17 mouse cellular contexts compared by ENCODE assay signal in the genomic region with DNA sequence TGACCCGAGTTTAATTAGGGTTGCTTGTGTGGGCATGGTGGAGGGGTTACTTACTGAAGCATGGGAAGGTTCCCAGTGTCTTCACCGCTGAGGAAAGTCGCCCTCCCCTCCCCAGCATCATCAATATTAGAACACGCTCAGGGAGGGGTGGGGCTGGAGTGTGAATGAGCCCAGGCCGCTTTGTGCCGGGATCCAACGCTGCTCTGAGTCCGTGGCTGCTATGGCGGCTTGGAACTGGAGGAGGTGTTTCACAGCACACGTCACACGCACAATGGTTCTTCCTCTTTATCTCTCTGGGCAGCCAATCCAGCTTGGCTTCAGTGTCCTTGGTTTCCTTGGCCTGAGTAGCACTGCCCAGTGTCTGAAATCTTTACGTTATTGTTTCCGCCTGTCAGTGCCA. TPM values are rescaled to one million over a fixed set of nuclear protein-coding genes. Genes with fewer than 3 reads are reported as not detected.
DNase-seq lines count a peak whose midpoint lies in the region; ATAC-seq and TF ChIP-seq lines count a peak whose summit lies in the region.
"Had no signal": no experiment of that assay in that cellular context is flagged by ENCODE, and none has a peak within 500 bp of the region (broad histone marks: within the 10 kb centered on the region; RNA-seq: fewer than 3 reads in every experiment).

No protein-coding gene starts in this region.

- no peak for TF ChIP-seq CTCF in midbrain, postnatal 0 days (IDR thresholded peaks at IDR 0.05)

- no peaks in the 10 kb centered on the region for H3K27me3 ChIP-seq in forebrain, embryonic 15.5 days
- H3K27me3 ChIP-seq in forebrain, embryonic 10.5 days (ENCODE audit: poor library complexity, severe bottlenecking), result no peaks in the 10 kb centered on the region
- H3K27me3 ChIP-seq in midbrain, embryonic 12.5 days, result no peaks in the 10 kb centered on the region
- H3K27me3 ChIP-seq in midbrain, postnatal 0 days (ENCODE audit: insufficient read depth, low read length), result no peaks in the 10 kb centered on the region
- H3K27me3 ChIP-seq in hindbrain, embryonic 14.5 days (ENCODE audit: control insufficient read depth, insufficient read depth, low read length), result no peaks in the 10 kb centered on the region
- H3K27me3 ChIP-seq: heart, embryonic 15.5 days had no signal

- H3K27ac ChIP-seq in forebrain, embryonic 15.5 days (replicated peaks), result no peak overlapping the region
- H3K27ac ChIP-seq in forebrain, embryonic 10.5 days, result no peak overlapping the region
- no peak overlapping the region for H3K27ac ChIP-seq in midbrain, embryonic 12.5 days (replicated peaks)
- H3K27ac ChIP-seq in midbrain, postnatal 0 days (ENCODE audit: low read depth, low read length), result no peak overlapping the region
- no peak overlapping the region for H3K27ac ChIP-seq in hindbrain, embryonic 14.5 days
- H3K27ac ChIP-seq: heart, embryonic 15.5 days had no signal

- H3K9me3 ChIP-seq in forebrain, embryonic 15.5 days, result no peaks in the 10 kb centered on the region
- H3K9me3 ChIP-seq in forebrain, embryonic 10.5 days, result peaks cover 13% of the 10 kb centered on the region
- H3K9me3 ChIP-seq in midbrain, embryonic 12.5 days, result peaks cover 15% of the 10 kb centered on the region
- H3K9me3 ChIP-seq in midbrain, postnatal 0 days (ENCODE audit: low read length), result peaks cover 9% of the 10 kb centered on the region; the same call in 1 of the 2 replicates
- peaks cover 14% of the 10 kb centered on the region for H3K9me3 ChIP-seq in hindbrain, embryonic 14.5 days (ENCODE audit: control insufficient read depth, low read length)
- H3K9me3 ChIP-seq: heart, embryonic 15.5 days had no signal

- H3K36me3 ChIP-seq in forebrain, embryonic 15.5 days, result peaks cover 12% of the 10 kb centered on the region
- H3K36me3 ChIP-seq in forebrain, embryonic 10.5 days (replicated peaks), result peaks cover 12% of the 10 kb centered on the region
- H3K36me3 ChIP-seq in midbrain, embryonic 12.5 days, result peaks cover 14% of the 10 kb centered on the region; the same call in 1 of the 2 replicates
- peaks cover 5% of the 10 kb centered on the region; the same call in 1 of the 2 replicates for H3K36me3 ChIP-seq in midbrain, postnatal 0 days (ENCODE audit: insufficient read depth, low read length)
- H3K36me3 ChIP-seq in hindbrain, embryonic 14.5 days (replicated peaks; ENCODE audit: control insufficient read depth, insufficient read depth), result no peaks in the 10 kb centered on the region
- H3K36me3 ChIP-seq: heart, embryonic 15.5 days had no signal

- no peak for DNase-seq in forebrain, embryonic 10.5 days (ENCODE audit: extremely low spot score, low spot score)
- no peak for DNase-seq in midbrain, postnatal 0 days (ENCODE audit: low spot score)
- no peak for DNase-seq in hindbrain, embryonic 14.5 days (ENCODE audit: low spot score)
- DNase-seq in retina, postnatal 1 day, result peak; percentile 44
- no peak for DNase-seq in urinary bladder, postnatal 14 days (ENCODE audit: low spot score)
- DNase-seq: B cell, adult 2 months; cerebellum, adult 18-20 months; embryo, embryonic 11 days; liver, postnatal 0 days; right cerebral cortex, adult 18-20 months; thymus, postnatal 4 days had no signal

- ATAC-seq in forebrain, embryonic 15.5 days (replicated peaks), result 0 out of 2 replicates have a peak, but pooled peaks have one; percentile 29
- ATAC-seq in midbrain, embryonic 12.5 days (ENCODE audit: low FRiP score, low read depth), result no peak
- no peak for ATAC-seq in midbrain, postnatal 0 days (ENCODE audit: low FRiP score)
- ATAC-seq in hindbrain, embryonic 14.5 days (ENCODE audit: low FRiP score), result peak; percentile 53; the same call in 1 of the 2 replicates
- ATAC-seq: activated CD4-positive, CD25-positive, alpha-beta regulatory T cell, adult 4 months; liver, postnatal 0 days had no signal

- no peak overlapping the region for H3K4me2 ChIP-seq in forebrain, embryonic 15.5 days (replicated peaks)
- no peak overlapping the region for H3K4me2 ChIP-seq in midbrain, embryonic 12.5 days (replicated peaks)
- H3K4me2 ChIP-seq in midbrain, postnatal 0 days (ENCODE audit: low read depth, low read length, poor library complexity, severe bottlenecking), result no peak overlapping the region; the same call in 1 of the 2 replicates
- H3K4me2 ChIP-seq in hindbrain, embryonic 14.5 days (replicated peaks), result peak overlapping the region; percentile 18
- H3K4me2 ChIP-seq: heart, embryonic 15.5 days had no signal

- H3K9ac ChIP-seq in forebrain, embryonic 15.5 days (replicated peaks), result no peak overlapping the region
- peak overlapping the region; percentile 15; the same call in 1 of the 2 replicates for H3K9ac ChIP-seq in midbrain, embryonic 12.5 days (replicated peaks)
- H3K9ac ChIP-seq in midbrain, postnatal 0 days (replicated peaks; ENCODE audit: low read length, poor library complexity, severe bottlenecking), result no peak overlapping the region
- H3K9ac ChIP-seq in hindbrain, embryonic 14.5 days, result no peak overlapping the region
- H3K9ac ChIP-seq: heart, embryonic 15.5 days; liver, postnatal 0 days had no signal

- no peaks in the 10 kb centered on the region for H3K4me1 ChIP-seq in forebrain, embryonic 15.5 days
- H3K4me1 ChIP-seq in forebrain, embryonic 10.5 days, result peaks cover 6% of the 10 kb centered on the region
- H3K4me1 ChIP-seq in midbrain, embryonic 12.5 days, result peaks cover 6% of the 10 kb centered on the region; the same call in 1 of the 2 replicates
- H3K4me1 ChIP-seq in midbrain, postnatal 0 days (ENCODE audit: insufficient read depth, low read length), result no peaks in the 10 kb centered on the region; the same call in 1 of the 2 replicates
- 0 out of 2 replicates have a peak, but pooled peaks cover 5% of the 10 kb centered on the region for H3K4me1 ChIP-seq in hindbrain, embryonic 14.5 days (replicated peaks; ENCODE audit: control insufficient read depth, insufficient read depth, low read length)
- H3K4me1 ChIP-seq: heart, embryonic 15.5 days had no signal

- no peak overlapping the region for H3K4me3 ChIP-seq in forebrain, embryonic 15.5 days
- H3K4me3 ChIP-seq in forebrain, embryonic 10.5 days, result no peak overlapping the region
- H3K4me3 ChIP-seq in midbrain, embryonic 12.5 days, result no peak overlapping the region
- H3K4me3 ChIP-seq in midbrain, postnatal 0 days (ENCODE audit: low read depth, low read length), result no peak overlapping the region
- H3K4me3 ChIP-seq in hindbrain, embryonic 14.5 days (replicated peaks; ENCODE audit: low read length), result no peak overlapping the region
- H3K4me3 ChIP-seq: heart, embryonic 15.5 days; megakaryocyte, embryonic 14.5 days had no signal

- WGBS in forebrain, embryonic 15.5 days, result 52% methylated on average over 13 of the region's 13 CpGs
- 76% methylated on average over 13 of the region's 13 CpGs for WGBS in forebrain, embryonic 10.5 days
- 62% methylated on average over 13 of the region's 13 CpGs for WGBS in midbrain, embryonic 12.5 days
- WGBS in midbrain, postnatal 0 days, result 47% methylated on average over 13 of the region's 13 CpGs
- 46% methylated on average over 13 of the region's 13 CpGs for WGBS in hindbrain, embryonic 14.5 days

RNA-seq across cellular contexts. Expression of gene Scn8a, which starts 22.3 kb away (rescaled TPM):
- polyA plus RNA-seq in forebrain, embryonic 15.5 days (2015; fragmentation: Nextera tagmentation; extraction: Ambion mirVana), result 20.3 and 20.4 TPM in 2 replicates
- polyA plus RNA-seq in forebrain, embryonic 10.5 days (2016; fragmentation: Nextera tagmentation; extraction: Ambion mirVana), result 9.0 and 11.0 TPM in 2 replicates
- 20.5 and 23.5 TPM in 2 replicates for polyA plus RNA-seq in midbrain, embryonic 12.5 days (2016; fragmentation: Nextera tagmentation; extraction: Ambion mirVana)
- total RNA-seq in midbrain, postnatal 0 days (2014; rRNA removed), result 31.3 and 37.7 TPM in 2 replicates
- 14.1 and 22.4 TPM in 2 replicates for polyA plus RNA-seq in midbrain, postnatal 0 days (2015; fragmentation: Nextera tagmentation; extraction: Ambion mirVana)
- polyA plus RNA-seq in hindbrain, embryonic 14.5 days (2014; fragmentation: Nextera tagmentation; extraction: Ambion mirVana), result 22.2 and 23.2 TPM in 2 replicates
- total RNA-seq: granulocyte monocyte progenitor cell, adult 5-6 weeks had no signal

Comparison
In these comparisons a context has a peak if more than half of its experiments do, and no peak if none do; other contexts are left out.
1. ATAC-seq: peak in forebrain, embryonic 15.5 days (single experiment) and hindbrain, embryonic 14.5 days (single experiment); none in midbrain, embryonic 12.5 days (single experiment) and midbrain, postnatal 0 days (single experiment).